Mouse (Mus musculus) E14TG2a.4 (cell line): ENCODE data around the gene Olfr156.
"Not testable (repeated sequence)": the region's sequence is repeated elsewhere in the genome, so short reads cannot be mapped to it uniquely, and the experiment has no call there.

Source experiments
- H3K27me3 ChIP-seq: 2 replicates; pipeline ENCODE4 v1.6.1; 2014; ENCODE audit warnings: low read length, control low read depth; ENCODE audit not compliant: insufficient read depth
- H3K36me3 ChIP-seq: 2 replicates; pipeline ENCODE4 v1.6.1; 2014; ENCODE audit warnings: low read length, control low read depth; ENCODE audit not compliant: insufficient read depth
- H3K4me1 ChIP-seq: replicated peaks from 2 replicates; pipeline ENCODE4 v1.6.1; 2014; ENCODE audit warnings: low read depth, low read length, control low read depth
- H3K4me3 ChIP-seq: replicated peaks from 2 replicates; pipeline ENCODE4 v1.5.1; 2014; ENCODE audit warnings: mild to moderate bottlenecking, low read length
- H3K9me3 ChIP-seq: 2 replicates; pipeline ENCODE4 v1.6.1; 2014; ENCODE audit warnings: low read length, control low read depth
- CTCF ChIP-seq: conservative IDR thresholded peaks from 2 replicates; pipeline ENCODE4 v1.5.1; 2014; ENCODE audit warnings: low read length
- NANOG ChIP-seq: IDR thresholded peaks from 2 replicates; pipeline ENCODE4 v1.6.1; 2014; ENCODE audit warnings: borderline replicate concordance, low read length, mixed read lengths
- POU5F1 ChIP-seq: IDR thresholded peaks from 2 replicates; pipeline ENCODE4 v1.6.1; 2014; ENCODE audit warnings: low read length, borderline replicate concordance

Olfr156 gene

DNA sequence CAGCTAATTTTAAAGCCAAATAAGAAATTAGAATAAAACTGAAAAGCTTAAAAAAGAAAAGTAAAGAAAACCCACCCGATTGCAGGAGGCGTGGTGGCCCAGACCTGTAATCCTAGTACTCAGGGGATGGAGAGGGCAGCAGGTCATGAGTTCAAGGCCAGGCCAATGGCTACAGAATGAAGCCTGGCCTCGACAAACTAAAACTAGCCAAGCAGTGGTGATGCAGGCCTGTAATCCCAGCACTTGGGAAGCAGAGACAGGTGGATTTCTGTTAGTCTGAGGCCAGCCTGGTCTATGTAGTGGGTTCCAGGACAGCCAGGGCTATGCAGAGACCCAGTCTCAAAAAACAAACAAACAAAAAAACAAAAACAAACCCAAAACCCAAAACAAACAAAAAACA lies 14.6 kb upstream of the Olfr156 start:
- no peaks in the 10 kb centered on the region; the same call in 1 of the 2 replicates for H3K9me3 ChIP-seq
- H3K4me3 ChIP-seq, result no peak overlapping the region
- H3K36me3 ChIP-seq, result no peaks in the 10 kb centered on the region
- no peaks in the 10 kb centered on the region for H3K27me3 ChIP-seq
- H3K4me1 ChIP-seq, result peaks cover 7% of the 10 kb centered on the region; the same call in 1 of the 2 replicates
- no peak for TF ChIP-seq POU5F1
- no peak for TF ChIP-seq CTCF
- TF ChIP-seq NANOG, result no peak

GRCm38 (mm10) chr4:43834749-43835148 lies 11.1 kb upstream of the Olfr156 start:
- no peaks in the 10 kb centered on the region for H3K9me3 ChIP-seq
- H3K4me1 ChIP-seq, result peaks cover 7% of the 10 kb centered on the region; the same call in 1 of the 2 replicates
- no peak overlapping the region for H3K4me3 ChIP-seq
- H3K27me3 ChIP-seq, result no peaks in the 10 kb centered on the region; the same call in 1 of the 2 replicates
- no peaks in the 10 kb centered on the region for H3K36me3 ChIP-seq
- no peak for TF ChIP-seq NANOG
- no peak for TF ChIP-seq POU5F1
- TF ChIP-seq CTCF, result no peak

DNA sequence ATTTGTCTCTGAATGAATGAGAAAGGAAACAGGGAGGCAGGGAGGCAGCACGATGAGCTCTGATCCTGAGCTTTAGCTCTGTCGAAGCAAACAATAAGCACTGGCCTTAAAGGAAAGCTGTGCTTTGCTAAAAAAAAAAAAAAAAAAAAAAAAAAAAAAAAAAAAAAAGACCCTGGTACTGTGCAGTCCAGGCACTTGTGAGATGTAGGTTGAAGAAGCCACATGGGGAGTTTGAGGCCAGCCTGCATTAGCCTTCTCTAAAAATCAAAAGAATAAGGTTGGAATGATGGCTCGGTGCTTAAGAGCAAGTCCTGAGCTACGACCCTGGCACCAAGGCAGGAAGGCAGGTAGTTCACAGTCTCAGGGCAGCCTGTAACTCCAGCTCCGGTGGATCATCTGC lies 10.1 kb upstream of the Olfr156 start:
- Histone ChIP-seq H3K9me3 (no peaks in the 10 kb centered on the region), H3K27me3 (no peaks in the 10 kb centered on the region; the same call in 1 of the 2 replicates), H3K36me3 (no peaks in the 10 kb centered on the region), H3K4me3 (no peak overlapping the region), H3K4me1 (peaks cover 7% of the 10 kb centered on the region; the same call in 1 of the 2 replicates)
- TF ChIP-seq POU5F1 (no peak), CTCF (no peak), NANOG (no peak)

- H3K9me3 ChIP-seq, result no peaks in the 10 kb centered on the region
- TF ChIP-seq CTCF (peak; percentile 61), NANOG (no peak)
- H3K27me3 ChIP-seq, result no peaks in the 10 kb centered on the region; the same call in 1 of the 2 replicates
- no peaks in the 10 kb centered on the region for H3K36me3 ChIP-seq
- H3K4me1 ChIP-seq, result peaks cover 6% of the 10 kb centered on the region; the same call in 1 of the 2 replicates
- H3K4me3 ChIP-seq, result no peak overlapping the region
These were observed 8.3 kb upstream of the Olfr156 start for GRCm38 (mm10) chr4:43832031-43832430.

DNA sequence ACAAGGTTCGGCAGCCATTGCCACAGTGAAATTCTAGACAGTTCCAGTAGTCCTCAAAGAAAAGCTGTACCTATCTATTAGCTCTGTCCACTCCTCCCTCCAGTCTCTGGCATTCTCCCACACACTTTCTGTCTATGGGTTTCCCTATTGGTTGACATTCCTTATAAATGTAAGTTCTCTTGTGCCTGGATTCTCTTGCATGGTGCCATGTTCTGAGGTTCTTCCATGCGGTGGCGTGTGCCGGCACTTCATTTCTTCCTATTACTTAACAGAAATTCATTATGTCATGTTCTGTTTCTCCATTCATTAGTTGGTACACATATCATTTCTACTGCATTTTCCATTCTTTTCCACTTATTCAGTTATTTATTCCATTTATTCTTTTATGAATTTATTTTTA lies 5.1 kb upstream of the Olfr156 start:
- Histone ChIP-seq H3K9me3 (no peaks in the 10 kb centered on the region), H3K36me3 (no peaks in the 10 kb centered on the region), H3K4me3 (no peak overlapping the region), H3K27me3 (no peaks in the 10 kb centered on the region; the same call in 1 of the 2 replicates), H3K4me1 (peaks cover 15% of the 10 kb centered on the region)
- TF ChIP-seq POU5F1, result no peak
- no peak for TF ChIP-seq NANOG
- no peak for TF ChIP-seq CTCF

- Histone ChIP-seq H3K36me3 (no peaks in the 10 kb centered on the region), H3K4me1 (peaks cover 21% of the 10 kb centered on the region), H3K4me3 (no peak overlapping the region), H3K27me3 (0 out of 2 replicates have a peak, but pooled peaks cover 13% of the 10 kb centered on the region), H3K9me3 (no peaks in the 10 kb centered on the region)
- TF ChIP-seq CTCF, result no peak
- no peak for TF ChIP-seq POU5F1
- TF ChIP-seq NANOG, result no peak
These were observed 672 bp downstream of the Olfr156 start for GRCm38 (mm10) chr4:43822896-43823550.

GRCm38 (mm10) chr4:43798936-43799335 lies 24.8 kb downstream of the Olfr156 start:
- H3K9me3 ChIP-seq, result no peaks in the 10 kb centered on the region
- H3K36me3 ChIP-seq, result no peaks in the 10 kb centered on the region
- no peak for TF ChIP-seq CTCF
- TF ChIP-seq POU5F1, result no peak
- TF ChIP-seq NANOG, result no peak
- H3K4me3 ChIP-seq, result 0 out of 2 replicates have a peak overlapping the region, but pooled peaks have one; percentile 21
- H3K4me1 ChIP-seq, result peaks cover 58% of the 10 kb centered on the region
- no peaks in the 10 kb centered on the region for H3K27me3 ChIP-seq

GRCm38 (mm10) chr4:43795844-43796243 lies 27.9 kb downstream of the Olfr156 start:
- H3K27me3 ChIP-seq, H3K9me3 ChIP-seq, H3K36me3 ChIP-seq: not testable (repeated sequence)
- peak; percentile 89 for TF ChIP-seq NANOG
- TF ChIP-seq POU5F1, result peak; percentile 13; the same call in 1 of the 2 replicates
- Histone ChIP-seq H3K4me1 (peaks cover 73% of the 10 kb centered on the region), H3K4me3 (0 out of 2 replicates have a peak overlapping the region, but pooled peaks have one; percentile 26)
